Comparison of ENCODE assay signal across 8 mouse cellular contexts in the genomic region with DNA sequence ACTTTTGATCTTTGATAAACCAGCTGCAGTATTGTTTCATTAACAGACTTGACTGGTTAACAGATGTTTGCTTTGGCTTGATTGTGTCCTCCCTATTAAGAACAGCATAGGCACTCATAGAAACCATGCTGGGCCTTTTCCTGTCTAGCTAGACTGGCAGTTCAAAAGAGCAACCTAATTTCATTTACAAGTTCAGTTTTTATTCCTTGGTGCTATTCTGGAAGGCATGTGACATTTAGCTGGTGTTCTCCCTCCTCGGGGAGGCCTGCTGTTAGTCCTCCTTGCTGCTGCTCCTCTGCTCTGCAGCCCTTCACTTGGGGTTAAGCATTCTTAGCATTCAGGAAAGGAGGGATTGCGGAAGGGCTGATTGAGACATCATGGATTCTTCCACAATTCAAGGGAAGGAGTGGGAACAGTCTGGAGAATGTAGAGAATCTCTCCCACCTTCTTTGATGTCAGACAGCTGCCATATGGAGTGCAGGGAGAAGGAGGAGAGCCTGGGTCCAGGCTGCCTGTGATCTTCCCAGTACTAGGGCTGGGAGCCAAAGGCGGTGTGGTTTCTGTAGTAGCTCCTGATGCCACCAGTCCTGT. TPM values are rescaled to one million over a fixed set of nuclear protein-coding genes. Genes with fewer than 3 reads are reported as not detected.
DNase-seq lines count a peak whose midpoint lies in the region; ATAC-seq and TF ChIP-seq lines count a peak whose summit lies in the region.

No protein-coding gene starts in this region.

- H3K9me3 ChIP-seq in forebrain, postnatal 0 days (ENCODE audit: low read length) = no peaks in the 10 kb centered on the region
- no peaks in the 10 kb centered on the region for H3K9me3 ChIP-seq in midbrain, embryonic 12.5 days

- H3K4me2 ChIP-seq in forebrain, postnatal 0 days (ENCODE audit: low read depth) = peak overlapping the region; percentile 20; the same call in 1 of the 2 replicates
- no peak overlapping the region for H3K4me2 ChIP-seq in midbrain, embryonic 12.5 days (replicated peaks)

- 0 out of 2 replicates have a peak overlapping the region, but pooled peaks have one; percentile 12 for H3K27ac ChIP-seq in kidney, adult 2 months (ENCODE audit: insufficient read depth, low read depth, low read length)
- H3K27ac ChIP-seq in brown adipose tissue, adult 24 weeks (replicated peaks; ENCODE audit: low read depth, low read length) = peak overlapping the region; percentile 55
- H3K27ac ChIP-seq in forebrain, postnatal 0 days (ENCODE audit: low read depth, low read length) = peak overlapping the region; percentile 60
- H3K27ac ChIP-seq in midbrain, embryonic 12.5 days (replicated peaks) = peak overlapping the region; percentile 50; the same call in 1 of the 2 replicates

- no peak for TF ChIP-seq POLR2A in kidney, adult 2 months (IDR thresholded peaks at IDR 0.05; ENCODE audit: low read depth, low read length)

- ATAC-seq in forebrain, postnatal 0 days = peak; percentile 48; the same call in 1 of the 2 replicates
- no peak for ATAC-seq in midbrain, embryonic 12.5 days (ENCODE audit: low FRiP score, low read depth)

- 49% methylated on average over 3 of the region's 3 CpGs for WGBS in kidney, adult 2 months
- WGBS in forebrain, postnatal 0 days = 32% methylated on average over 3 of the region's 3 CpGs
- WGBS in midbrain, embryonic 12.5 days = 34% methylated on average over 3 of the region's 3 CpGs

- H3K9ac ChIP-seq in forebrain, postnatal 0 days = no peak overlapping the region
- no peak overlapping the region for H3K9ac ChIP-seq in midbrain, embryonic 12.5 days (replicated peaks)

- H3K36me3 ChIP-seq in kidney, adult 2 months (ENCODE audit: control insufficient read depth, insufficient read depth, low read length) = no peaks in the 10 kb centered on the region
- H3K36me3 ChIP-seq in forebrain, postnatal 0 days (ENCODE audit: insufficient read depth) = no peaks in the 10 kb centered on the region
- H3K36me3 ChIP-seq in midbrain, embryonic 12.5 days = peaks cover 10% of the 10 kb centered on the region; the same call in 1 of the 2 replicates

- peak; percentile 28 for DNase-seq in kidney, adult 2 months
- DNase-seq in kidney, adult 9 months = no peak
- DNase-seq in forebrain, postnatal 0 days = peak; percentile 21
- peak; percentile 67 for DNase-seq in layer of hippocampus, adult 9-11 months
- no peak for DNase-seq in testis, postnatal 14 days (ENCODE audit: low spot score)
- no peak for DNase-seq in spleen, postnatal 14 days (ENCODE audit: low spot score in 2 of 2)

- H3K4me1 ChIP-seq in kidney, adult 2 months (ENCODE audit: control insufficient read depth, insufficient read depth, low read length) = peaks cover 18% of the 10 kb centered on the region
- H3K4me1 ChIP-seq in brown adipose tissue, adult 24 weeks (ENCODE audit: control insufficient read depth, insufficient read depth, insufficient read length, low read length) = peaks cover 17% of the 10 kb centered on the region
- peaks cover 17% of the 10 kb centered on the region for H3K4me1 ChIP-seq in forebrain, postnatal 0 days (ENCODE audit: insufficient read depth)
- peaks cover 33% of the 10 kb centered on the region for H3K4me1 ChIP-seq in midbrain, embryonic 12.5 days

- no peak overlapping the region for H3K4me3 ChIP-seq in kidney, adult 2 months (ENCODE audit: insufficient read depth, low read depth, low read length)
- H3K4me3 ChIP-seq in brown adipose tissue, adult 24 weeks (ENCODE audit: insufficient read depth, low read depth, low read length) = no peak overlapping the region
- no peak overlapping the region for H3K4me3 ChIP-seq in forebrain, postnatal 0 days (ENCODE audit: low read depth, low read length)
- no peak overlapping the region for H3K4me3 ChIP-seq in midbrain, embryonic 12.5 days

- no peaks in the 10 kb centered on the region for H3K27me3 ChIP-seq in kidney, adult 2 months (replicated peaks; ENCODE audit: control insufficient read depth, insufficient read depth, low read length)
- H3K27me3 ChIP-seq in forebrain, postnatal 0 days (ENCODE audit: insufficient read depth, low read length) = no peaks in the 10 kb centered on the region
- H3K27me3 ChIP-seq in midbrain, embryonic 12.5 days = no peaks in the 10 kb centered on the region

- no peak for TF ChIP-seq CTCF in kidney, adult 2 months (conservative IDR thresholded peaks at IDR 0.05; ENCODE audit: insufficient read depth, insufficient read length, low read depth, low read length)
- TF ChIP-seq CTCF in forebrain, postnatal 0 days (IDR thresholded peaks at IDR 0.05; ENCODE audit: low read depth) = no peak

RNA-seq across cellular contexts. Expression of a gene that starts 42.7 kb away (rescaled TPM):
- polyA plus RNA-seq in kidney, adult 2 months (2012; rRNA removed) = 9.4 and 9.5 TPM in 2 replicates
- 8.4 and 8.7 TPM in 2 replicates for polyA plus RNA-seq in brown adipose tissue, adult 24 weeks (2012; ENCODE audit: insufficient read depth, insufficient read length, missing spikeins)
- 29.9 and 35.8 TPM in 2 replicates for total RNA-seq in forebrain, postnatal 0 days (2014; rRNA removed)
- 10.0 and 16.9 TPM in 2 replicates for polyA plus RNA-seq in forebrain, postnatal 0 days (2015; fragmentation: Nextera tagmentation; extraction: Ambion mirVana)
- 25.4 and 28.2 TPM in 2 replicates for polyA plus RNA-seq in midbrain, embryonic 12.5 days (2016; fragmentation: Nextera tagmentation; extraction: Ambion mirVana)

Comparison
In these comparisons a context has a peak if more than half of its experiments do, and no peak if none do; other contexts are left out.
1. DNase-seq: peak in kidney, adult 2 months (single experiment), forebrain, postnatal 0 days (single experiment) and layer of hippocampus, adult 9-11 months (single experiment); none in kidney, adult 9 months (single experiment), testis, postnatal 14 days (single experiment) and spleen, postnatal 14 days (0 of 2).
2. Peak in every context shown above with its lines, with median percentiles within 50 percentile points of each other: H3K27ac ChIP-seq.